Mouse (Mus musculus) naive thymus-derived CD4-positive, alpha-beta T cell, adult 2 months (primary cell): ENCODE data around the gene Zfp329.
"Not testable (repeated sequence)": the region's sequence is repeated elsewhere in the genome, so short reads cannot be mapped to it uniquely, and the experiment has no call there.

Source experiments
- DNase-seq: peaks from one replicate; pipeline ENCODE4 v3.0.0-alpha.2; 2011; ENCODE audit warnings: low read depth

Gene Zfp329

GRCm38 (mm10) chr7:12818521-12819295 lies at the start of gene Zfp329:
Gene Zfp329, minus strand, starts transcription at chr7:12818858.
- DNase-seq = peak; percentile 97

GRCm38 (mm10) chr7:12835779-12836178 lies 17.1 kb upstream of the Zfp329 start:
- DNase-seq = no peak

- no peak for DNase-seq
Observed at GRCm38 (mm10) chr7:12835193-12835671, 16.6 kb upstream of the Zfp329 start.

GRCm38 (mm10) chr7:12834162-12835120 lies 15.8 kb upstream of the Zfp329 start, which contains the start of gene Zfp110:
Gene Zfp110, plus strand, starts transcription at chr7:12834761.
- DNase-seq = peak; percentile 94

- DNase-seq = no peak
Observed at GRCm38 (mm10) chr7:12815566-12815965, 3.1 kb downstream of the Zfp329 start.

- no peak for DNase-seq
Observed at GRCm38 (mm10) chr7:12803727-12804071, 15.0 kb downstream of the Zfp329 start.

GRCm38 (mm10) chr7:12802866-12803726 lies 15.6 kb downstream of the Zfp329 start, which contains the start of gene Zscan18:
Gene Zscan18, minus strand, starts transcription at chr7:12803635.
- DNase-seq = peak; percentile 68

- no peak for DNase-seq
Observed at GRCm38 (mm10) chr7:12799554-12799953, 19.1 kb downstream of the Zfp329 start.

- DNase-seq = no peak
Observed at GRCm38 (mm10) chr7:12797971-12798370, 20.7 kb downstream of the Zfp329 start.

- not testable (repeated sequence) for DNase-seq
Observed at GRCm38 (mm10) chr7:12792624-12793023, 26.0 kb downstream of the Zfp329 start.

- no peak for DNase-seq
Observed at GRCm38 (mm10) chr7:12788025-12788424, 30.6 kb downstream of the Zfp329 start.

- no peak for DNase-seq
Observed at GRCm38 (mm10) chr7:12787333-12787732, 31.3 kb downstream of the Zfp329 start.

GRCm38 (mm10) chr7:12780151-12780830 lies 38.4 kb downstream of the Zfp329 start:
- DNase-seq = peak; percentile 80

- DNase-seq = no peak
Observed at GRCm38 (mm10) chr7:12779782-12780150, 38.9 kb downstream of the Zfp329 start.

GRCm38 (mm10) chr7:12779141-12779540 lies 39.5 kb downstream of the Zfp329 start:
- DNase-seq = no peak

GRCm38 (mm10) chr7:12774606-12775005 lies 44.1 kb downstream of the Zfp329 start:
- DNase-seq = no peak

GRCm38 (mm10) chr7:12774111-12774510 lies 44.5 kb downstream of the Zfp329 start:
- no peak for DNase-seq
